ENCODE assay signal across 13 mouse cellular contexts in genomic region chr11:40510325-40511239, GRCm38 (mm10).
A peak's percentile ranks its signal among the peaks of the same experiment; 100 is the strongest.
DNase-seq lines count a peak whose midpoint lies in the region; ATAC-seq and TF ChIP-seq lines count a peak whose summit lies in the region.
"Had no signal": no experiment of that assay in that cellular context is flagged by ENCODE, and none has a peak within 500 bp of the region (broad histone marks: within the 10 kb centered on the region; RNA-seq: fewer than 3 reads in every experiment).

No protein-coding gene starts in this region.

- no peak overlapping the region for H3K27ac ChIP-seq in lung, embryonic 14.5 days (ENCODE audit: low read depth)
- peak overlapping the region; percentile 45; the same call in 1 of the 2 replicates for H3K27ac ChIP-seq in hindbrain, embryonic 10.5 days
- H3K27ac ChIP-seq in midbrain, embryonic 13.5 days: peak overlapping the region; percentile 4; the same call in 1 of the 2 replicates
- H3K27ac ChIP-seq: kidney, embryonic 15.5 days had no signal

- no peak for TF ChIP-seq CTCF in lung, embryonic 14.5 days (IDR thresholded peaks at IDR 0.05; ENCODE audit: low read depth)

- H3K4me2 ChIP-seq in lung, embryonic 14.5 days: no peak overlapping the region
- no peak overlapping the region for H3K4me2 ChIP-seq in midbrain, embryonic 13.5 days (replicated peaks)
- H3K4me2 ChIP-seq: kidney, embryonic 15.5 days; liver, embryonic 11.5 days had no signal

- no peaks in the 10 kb centered on the region for H3K9me3 ChIP-seq in lung, embryonic 14.5 days (ENCODE audit: low read depth, low read length)
- no peaks in the 10 kb centered on the region for H3K9me3 ChIP-seq in hindbrain, embryonic 10.5 days
- no peaks in the 10 kb centered on the region for H3K9me3 ChIP-seq in midbrain, embryonic 13.5 days
- H3K9me3 ChIP-seq: kidney, embryonic 15.5 days had no signal

- no peaks in the 10 kb centered on the region for H3K27me3 ChIP-seq in lung, embryonic 14.5 days (ENCODE audit: insufficient read depth, low read length)
- H3K27me3 ChIP-seq in hindbrain, embryonic 10.5 days (ENCODE audit: insufficient read depth, poor library complexity, severe bottlenecking): no peaks in the 10 kb centered on the region
- no peaks in the 10 kb centered on the region for H3K27me3 ChIP-seq in midbrain, embryonic 13.5 days
- H3K27me3 ChIP-seq: kidney, embryonic 15.5 days had no signal

- no peaks in the 10 kb centered on the region for H3K36me3 ChIP-seq in lung, embryonic 14.5 days (ENCODE audit: insufficient read depth)
- H3K36me3 ChIP-seq in hindbrain, embryonic 10.5 days: no peaks in the 10 kb centered on the region
- H3K36me3 ChIP-seq in midbrain, embryonic 13.5 days: no peaks in the 10 kb centered on the region
- H3K36me3 ChIP-seq: kidney, embryonic 15.5 days had no signal

- no peak overlapping the region for H3K4me3 ChIP-seq in lung, embryonic 14.5 days (ENCODE audit: low read depth, low read length)
- no peak overlapping the region for H3K4me3 ChIP-seq in hindbrain, embryonic 10.5 days
- H3K4me3 ChIP-seq in midbrain, embryonic 13.5 days (replicated peaks): no peak overlapping the region
- H3K4me3 ChIP-seq: kidney, embryonic 15.5 days had no signal

- H3K9ac ChIP-seq in lung, embryonic 14.5 days: no peak overlapping the region
- no peak overlapping the region for H3K9ac ChIP-seq in midbrain, embryonic 13.5 days (replicated peaks)
- H3K9ac ChIP-seq: kidney, embryonic 15.5 days had no signal

- peak; percentile 4 for DNase-seq in lung, embryonic 14.5 days
- DNase-seq in lung, postnatal 14 days: no peak
- no peak for DNase-seq in hindbrain, embryonic 10.5 days (ENCODE audit: low spot score)
- DNase-seq in frontal cortex, postnatal 36 days (ENCODE audit: low spot score in 2 of 2): no peak
- DNase-seq in thymus, postnatal 10 days (ENCODE audit: low spot score in 2 of 2): no peak
- no peak for DNase-seq in thymus, postnatal 0 days (ENCODE audit: low spot score)
- DNase-seq: cerebellum, adult 9-11 months; heart, adult 18-20 months; heart, postnatal 4 days; thymus, postnatal 4 days had no signal

- H3K4me1 ChIP-seq in lung, embryonic 14.5 days (ENCODE audit: insufficient read depth): no peaks in the 10 kb centered on the region
- H3K4me1 ChIP-seq in hindbrain, embryonic 10.5 days (replicated peaks): 0 out of 2 replicates have a peak, but pooled peaks cover 4% of the 10 kb centered on the region
- peaks cover 9% of the 10 kb centered on the region; the same call in 1 of the 2 replicates for H3K4me1 ChIP-seq in midbrain, embryonic 13.5 days (replicated peaks)
- H3K4me1 ChIP-seq: kidney, embryonic 15.5 days had no signal

- 52% methylated on average over 10 of the region's 10 CpGs for WGBS in lung, embryonic 14.5 days
- 71% methylated on average over 10 of the region's 10 CpGs for WGBS in hindbrain, embryonic 10.5 days
- 43% methylated on average over 10 of the region's 10 CpGs for WGBS in midbrain, embryonic 13.5 days

- peak; percentile 31; the same call in 1 of the 2 replicates for ATAC-seq in lung, embryonic 14.5 days (ENCODE audit: insufficient read depth)
- peak; percentile 98 for ATAC-seq in midbrain, embryonic 13.5 days
